Mouse (Mus musculus): ENCODE data around the gene Fam69a.
A peak's percentile ranks its signal among the peaks of the same experiment; 100 is the strongest.
"Not testable (repeated sequence)": the region's sequence is repeated elsewhere in the genome, so short reads cannot be mapped to it uniquely, and the experiment has no call there.

Fam69a gene

DNA sequence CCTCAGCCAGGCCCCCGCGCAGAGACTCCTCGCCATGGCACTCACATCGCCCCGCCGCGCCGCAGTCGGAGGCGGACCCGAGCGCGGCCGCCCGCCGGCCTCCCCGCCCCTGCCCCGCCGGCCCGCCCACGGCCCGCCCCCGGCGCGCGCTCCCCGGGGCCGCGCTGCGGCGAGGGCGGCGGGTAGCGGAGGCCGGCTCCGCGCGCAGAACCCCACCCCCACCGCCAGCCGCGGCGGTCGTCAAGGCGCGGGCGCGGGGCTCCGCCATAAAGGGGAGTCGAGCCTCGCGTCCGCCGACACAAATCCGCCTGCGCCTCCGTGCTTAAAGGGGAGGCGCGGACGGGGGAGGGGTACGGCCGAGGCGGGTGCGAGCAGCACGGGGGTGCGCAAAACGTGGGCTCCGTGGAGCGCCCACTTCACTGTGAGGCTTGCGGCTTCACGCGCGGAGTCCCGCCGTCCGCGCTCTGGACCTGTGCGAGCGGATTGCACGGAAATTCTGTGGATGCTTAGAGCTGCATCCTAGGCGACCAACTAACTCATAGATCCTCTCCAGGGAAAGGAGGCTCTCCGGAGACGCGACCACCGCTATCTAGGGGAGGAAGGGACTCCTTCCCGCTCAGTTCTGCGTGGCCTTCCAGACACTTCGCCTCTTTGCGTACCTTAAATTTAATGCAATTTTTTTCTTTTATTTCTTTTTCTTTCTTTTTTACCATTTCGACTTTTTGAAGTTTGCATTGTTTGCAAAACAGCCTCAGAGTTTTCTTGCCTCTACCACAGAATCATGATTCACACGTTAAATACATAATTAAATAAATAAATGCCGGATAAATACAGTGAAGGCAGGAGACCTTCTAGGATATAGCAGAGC lies at the start of gene Fam69a:
TSS of gene Fam69a (minus strand) at position 119 of the 868 bp plus-strand sequence.
- peak; percentile 41 for DNase-seq (ENCODE audit: low read depth, low spot score)

DNA sequence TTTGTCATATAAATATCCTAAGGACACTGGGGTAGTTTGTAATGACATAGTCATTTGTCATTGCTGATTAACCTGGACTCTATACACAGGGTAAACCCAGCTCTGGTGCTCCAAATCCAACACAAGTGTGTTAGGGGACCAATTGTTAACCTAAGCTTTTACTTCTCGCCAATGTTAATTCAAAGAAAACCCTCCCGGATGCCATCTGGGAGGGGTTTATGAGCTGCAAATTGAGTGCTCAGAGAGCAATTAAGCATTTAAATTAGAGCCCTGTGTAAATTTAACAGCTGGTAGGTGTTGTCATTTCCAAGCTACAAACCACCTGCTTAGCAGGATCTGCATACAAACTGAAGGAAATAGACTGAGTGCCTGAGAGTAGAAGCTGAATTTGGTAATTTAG lies 48.6 kb upstream of the Fam69a start:
- DNase-seq (ENCODE audit: low read depth, low spot score): no peak

DNA sequence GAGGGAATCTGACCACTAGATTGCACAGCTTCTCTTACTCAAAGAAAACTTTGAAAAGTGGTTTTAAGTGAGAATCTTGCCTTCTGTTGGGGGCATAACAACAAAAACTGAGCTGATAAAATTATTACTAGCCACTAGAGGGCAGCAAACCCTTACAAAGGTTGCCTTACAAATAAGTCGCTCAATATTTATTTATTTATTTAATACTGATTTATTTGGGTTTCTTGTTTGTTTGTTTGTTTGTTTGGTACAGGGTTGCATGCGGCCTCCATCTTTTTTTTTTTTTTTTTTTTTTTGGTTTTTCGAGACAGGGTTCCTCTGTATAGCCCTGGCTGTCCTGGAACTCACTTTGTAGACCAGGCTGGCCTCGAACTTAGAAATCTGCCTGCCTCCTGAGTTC lies 47.3 kb upstream of the Fam69a start:
- peak; percentile 38 for DNase-seq (ENCODE audit: low read depth, low spot score)

- DNase-seq (ENCODE audit: low read depth, low spot score): no peak
Measured at GRCm38 (mm10) chr5:108031267-108031666, 44.4 kb upstream of the Fam69a start.

- no peak for DNase-seq (ENCODE audit: low read depth, low spot score)
Measured at GRCm38 (mm10) chr5:108029968-108030367, 43.1 kb upstream of the Fam69a start.

GRCm38 (mm10) chr5:108028797-108029536 lies 42.1 kb upstream of the Fam69a start:
- not testable (repeated sequence) for DNase-seq (ENCODE audit: low read depth, low spot score)

GRCm38 (mm10) chr5:108028230-108028629 lies 41.3 kb upstream of the Fam69a start:
- DNase-seq (ENCODE audit: low read depth, low spot score): no peak

DNA sequence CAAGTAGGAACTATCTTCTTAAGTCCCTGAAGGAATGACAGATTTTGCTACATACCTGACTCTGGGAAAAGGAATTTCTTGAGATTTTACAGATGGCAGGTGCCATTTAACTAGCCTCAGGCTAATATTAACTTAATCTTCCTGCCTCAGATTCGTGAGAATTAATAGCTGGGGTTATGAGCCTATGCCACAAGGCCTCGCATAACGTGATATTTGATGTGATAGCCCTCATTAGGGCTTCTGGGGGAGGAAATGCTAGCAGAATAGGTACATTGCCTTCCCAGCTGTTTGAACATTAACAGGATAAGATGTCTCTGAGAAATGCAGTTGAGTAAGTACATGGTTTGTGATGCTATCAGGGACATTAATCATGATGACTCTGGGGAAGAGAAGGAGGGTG lies 34.5 kb upstream of the Fam69a start:
- no peak for DNase-seq (ENCODE audit: low read depth, low spot score)

GRCm38 (mm10) chr5:108019367-108019766 lies 32.5 kb upstream of the Fam69a start:
- DNase-seq (ENCODE audit: low read depth, low spot score): no peak

- DNase-seq (ENCODE audit: low read depth, low spot score): no peak
Measured at GRCm38 (mm10) chr5:108017232-108017631, 30.3 kb upstream of the Fam69a start.

DNA sequence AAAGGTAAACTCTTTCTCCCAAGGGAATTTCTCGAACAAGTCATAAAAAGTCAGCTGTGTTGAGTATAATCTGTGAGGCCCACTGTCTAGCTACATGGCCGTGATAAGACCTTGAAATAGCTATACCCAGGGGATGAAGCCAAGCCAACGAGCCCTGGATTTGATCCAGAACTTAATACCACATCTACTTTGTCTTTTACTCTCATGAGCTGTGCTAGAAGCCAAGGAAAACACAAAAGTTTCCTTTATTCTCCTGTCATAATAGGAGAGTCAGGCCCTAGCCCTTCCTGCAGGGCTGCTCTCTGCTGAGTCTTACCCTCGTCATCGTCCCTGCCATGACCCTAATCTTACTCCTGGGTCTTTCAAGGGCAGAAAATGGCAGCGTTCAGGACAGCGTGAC lies 28.5 kb upstream of the Fam69a start:
- DNase-seq (ENCODE audit: low read depth, low spot score): no peak

DNA sequence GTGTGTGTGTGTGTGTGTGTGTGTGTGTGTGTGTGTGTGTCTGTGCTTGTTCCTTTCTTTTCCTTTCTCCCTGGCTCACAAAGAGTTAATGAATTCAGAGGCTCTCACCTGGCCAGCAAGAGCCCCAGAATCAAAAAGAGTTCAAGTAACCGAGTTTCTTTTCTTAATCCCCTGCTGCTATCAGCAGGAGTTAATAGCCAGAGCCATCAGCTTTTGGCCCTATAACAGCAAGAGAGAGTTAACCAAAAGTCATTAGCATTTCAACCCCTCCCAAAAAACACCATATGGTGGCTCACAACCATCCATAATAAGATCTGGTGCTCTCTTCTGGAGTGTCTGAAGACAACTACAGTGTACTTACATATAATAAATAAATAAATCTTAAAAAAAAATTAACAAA lies 27.3 kb upstream of the Fam69a start:
- DNase-seq (ENCODE audit: low read depth, low spot score): no peak

DNA sequence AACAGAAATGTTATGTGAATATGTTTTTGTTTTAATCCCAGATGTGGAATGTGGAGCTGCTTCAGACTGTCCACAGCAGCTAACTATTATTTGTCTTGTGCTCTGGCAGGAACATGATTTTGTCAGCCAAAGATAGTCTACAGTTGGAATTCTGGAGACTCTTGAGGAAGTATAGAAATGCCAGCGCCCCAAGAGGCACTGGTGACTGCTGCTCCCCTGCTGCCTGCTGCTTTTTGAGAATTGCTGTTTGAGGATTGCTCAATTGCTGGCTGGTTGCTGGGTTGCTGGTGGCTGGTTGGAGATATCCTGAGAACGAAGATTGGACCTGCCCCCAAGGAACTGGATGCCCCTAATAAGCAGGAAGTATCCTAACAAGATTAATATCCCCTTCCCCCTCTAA lies 22.8 kb upstream of the Fam69a start:
- no peak for DNase-seq (ENCODE audit: low read depth, low spot score)

DNA sequence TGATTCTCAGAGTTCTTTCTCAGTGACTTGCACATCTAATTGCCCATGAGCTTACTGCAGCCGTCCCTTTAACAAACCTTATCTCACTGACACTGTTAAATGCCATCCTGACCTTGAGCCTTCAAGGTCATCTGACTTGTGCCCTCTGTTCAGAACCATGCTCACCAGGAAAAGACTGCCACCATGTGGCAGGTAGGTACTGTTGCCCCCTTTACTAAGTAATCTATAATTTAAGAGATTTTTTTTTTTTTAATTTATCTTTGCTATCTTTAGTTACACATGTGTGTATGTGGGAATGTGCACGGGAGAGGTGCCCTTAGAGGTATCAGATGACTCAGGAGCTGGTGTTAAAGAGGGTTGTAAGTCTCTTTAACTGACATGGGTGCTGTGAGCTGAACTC lies 18.2 kb upstream of the Fam69a start:
- no peak for DNase-seq (ENCODE audit: low read depth, low spot score)

- no peak for DNase-seq (ENCODE audit: low read depth, low spot score)
Measured at GRCm38 (mm10) chr5:108002734-108003133, 15.8 kb upstream of the Fam69a start.

DNA sequence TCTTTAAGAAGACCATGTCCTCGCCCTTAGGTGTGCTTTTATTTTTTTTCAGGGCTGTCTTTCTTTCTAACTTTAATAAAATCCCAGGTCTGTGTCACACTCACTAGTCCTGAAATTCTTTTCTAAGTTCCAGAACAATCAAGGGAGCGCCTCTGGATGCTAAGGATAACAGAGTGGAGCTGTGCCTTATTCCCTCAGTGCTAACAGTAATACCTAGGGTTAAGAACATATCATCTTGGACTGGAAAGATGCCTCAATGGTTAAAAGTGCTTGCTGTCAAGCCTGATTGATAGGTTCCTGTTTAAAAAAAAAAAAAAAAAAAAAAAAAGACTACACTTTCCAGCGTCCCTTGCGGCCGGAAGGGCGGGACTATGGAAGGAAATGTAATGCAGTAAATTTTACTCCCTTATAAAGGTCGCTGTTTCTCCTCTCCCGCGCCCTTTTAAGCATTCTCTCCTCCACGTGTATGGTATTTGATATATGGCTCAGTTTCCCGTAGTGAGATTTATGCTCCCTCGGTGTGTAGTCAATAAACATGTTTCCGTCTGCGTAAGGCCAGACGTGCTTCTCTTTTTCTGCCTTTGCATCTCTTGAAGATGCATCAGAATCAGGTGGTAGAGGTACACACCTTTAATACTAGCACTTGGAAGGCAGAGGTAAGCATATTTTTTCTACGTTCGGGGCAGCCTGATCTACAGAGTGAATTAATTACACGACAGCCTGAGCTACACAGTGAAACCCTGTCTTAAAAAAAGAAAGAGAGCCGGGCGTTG lies 14.1 kb upstream of the Fam69a start:
- DNase-seq (ENCODE audit: low read depth, low spot score): peak; percentile 28

GRCm38 (mm10) chr5:107997717-107998116 lies 10.8 kb upstream of the Fam69a start:
- no peak for DNase-seq (ENCODE audit: low read depth, low spot score)

GRCm38 (mm10) chr5:107995936-107996335 lies 9.1 kb upstream of the Fam69a start:
- no peak for DNase-seq (ENCODE audit: low read depth, low spot score)

- DNase-seq (ENCODE audit: low read depth, low spot score): no peak
Measured at GRCm38 (mm10) chr5:107987835-107988251, 958 bp upstream of the Fam69a start.

- DNase-seq (ENCODE audit: low read depth, low spot score): peak; percentile 33
Measured at GRCm38 (mm10) chr5:107986255-107986966, 474 bp downstream of the Fam69a start.

DNA sequence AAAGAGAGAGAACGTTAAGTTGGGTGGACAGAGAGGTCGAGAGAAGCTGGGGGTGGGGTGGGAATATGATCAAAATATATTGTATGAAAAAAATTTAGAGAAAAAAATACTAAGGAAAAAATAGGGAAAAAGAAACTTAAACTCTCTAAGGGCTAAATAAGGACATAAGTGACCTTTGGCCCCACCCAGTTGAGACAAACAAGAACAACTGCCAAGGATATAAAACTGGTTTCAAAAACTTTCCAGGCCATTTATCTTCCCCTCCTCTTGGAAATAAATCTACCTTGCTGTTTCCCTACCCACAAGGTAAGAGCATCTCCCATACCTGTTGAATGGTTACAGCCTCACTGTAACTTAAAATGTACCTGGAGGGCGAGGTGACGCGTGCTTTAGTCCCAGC lies 2.9 kb downstream of the Fam69a start:
- DNase-seq (ENCODE audit: low read depth, low spot score): no peak
